Mouse (Mus musculus) limb, embryonic 14.5 days (tissue): Measurements from ENCODE around the gene Olfr374. TPM values are rescaled to one million over a fixed set of nuclear protein-coding genes. Genes with fewer than 3 reads are reported as not detected.
"Not testable (repeated sequence)": the region's sequence is repeated elsewhere in the genome, so short reads cannot be mapped to it uniquely, and the experiment has no call there.

ENCODE experiments used
- ATAC-seq: fragments of 200-750 bp; cut with Nextera tagmentation; 2 replicates; pipeline ENCODE4 v1.8.0; 2017; ENCODE audit warnings: low read depth, moderate number of reproducible peaks, moderate TSS enrichment; ENCODE audit not compliant: low FRiP score
- DNase-seq: peaks from one replicate; pipeline ENCODE4 v3.0.0-alpha.2; 2015; ENCODE audit warnings: low spot score
- H3K27ac ChIP-seq: fragments of 300-500 bp; sonication (generic); replicated peaks from 2 replicates; pipeline ENCODE4 v1.5.1; 2014; ENCODE audit warnings: low read depth, mild to moderate bottlenecking, low read length, moderate library complexity, mixed read lengths
- H3K27me3 ChIP-seq: fragments of 300-500 bp; sonication (generic); 2 replicates; pipeline ENCODE4 v1.6.1; 2014; ENCODE audit warnings: low read length, mixed read lengths; ENCODE audit not compliant: control insufficient read depth, insufficient read depth
- H3K36me3 ChIP-seq: fragments of 300-500 bp; sonication (generic); 2 replicates; pipeline ENCODE4 v1.6.1; 2014; ENCODE audit warnings: mild to moderate bottlenecking, low read length, moderate library complexity, mixed read lengths; ENCODE audit not compliant: control insufficient read depth, insufficient read depth
- H3K4me1 ChIP-seq: fragments of 300-500 bp; sonication (generic); 2 replicates; pipeline ENCODE4 v1.6.1; 2014; ENCODE audit warnings: antibody characterized with exemption, low read length, mixed read lengths; ENCODE audit not compliant: control insufficient read depth, insufficient read depth
- H3K4me2 ChIP-seq: fragments of 300-500 bp; sonication (generic); replicated peaks from 2 replicates; pipeline ENCODE4 v1.6.1; 2014; ENCODE audit warnings: low read depth, mild to moderate bottlenecking, low read length, moderate library complexity; ENCODE audit not compliant: severe bottlenecking
- H3K4me3 ChIP-seq: fragments of 300-500 bp; sonication (generic); replicated peaks from 2 replicates; pipeline ENCODE4 v1.5.1; 2014; ENCODE audit warnings: low read length
- H3K9ac ChIP-seq: fragments of 300-500 bp; sonication (generic); 2 replicates; pipeline ENCODE4 v1.6.1; 2014; ENCODE audit warnings: mild to moderate bottlenecking, low read depth, low read length, moderate library complexity; ENCODE audit not compliant: severe bottlenecking
- H3K9me3 ChIP-seq: fragments of 300-500 bp; sonication (generic); 2 replicates; pipeline ENCODE4 v1.6.1; 2016; ENCODE audit warnings: low read length; ENCODE audit not compliant: control insufficient read depth
- POLR2A ChIP-seq: fragments of 200-500 bp; IDR thresholded peaks from 2 replicates; pipeline ENCODE4 v1.8.0; 2012; ENCODE audit warnings: inconsistent platforms, mild to moderate bottlenecking, moderate library complexity, borderline replicate concordance; ENCODE audit not compliant: insufficient read depth, insufficient read length; ENCODE audit errors: extremely low read depth
- WGBS: fragments of 180-500 bp; shearing (Covaris S2); extraction: QIAGEN DNeasy Blood & Tissue Kit; methylation state at CpG from one replicate; pipeline ENCODE4 v1.1.7; 2014; 5-methylcytosine and 5-hydroxymethylcytosine counted together
- polyA plus RNA-seq, 2 experiments: library from polyadenylated mRNA; depleted of rRNA in 1 of 2; stranded (reverse) in 1 of 2; unstranded in 1 of 2; fragments of >200 nt; fragmentation: Nextera tagmentation in 1 of 2; extraction: Ambion mirVana in 1 of 2; gene quantifications; 2 replicates each; pipeline versions ENCODE4 v1.2.1 to v1.2.3; 2012 to 2014

Olfr374 gene
- polyA plus RNA-seq (2012; rRNA removed): not detected in 2 replicates
- 0.14 and 0.23 TPM in 2 replicates for polyA plus RNA-seq (2014; fragmentation: Nextera tagmentation; extraction: Ambion mirVana)

DNA sequence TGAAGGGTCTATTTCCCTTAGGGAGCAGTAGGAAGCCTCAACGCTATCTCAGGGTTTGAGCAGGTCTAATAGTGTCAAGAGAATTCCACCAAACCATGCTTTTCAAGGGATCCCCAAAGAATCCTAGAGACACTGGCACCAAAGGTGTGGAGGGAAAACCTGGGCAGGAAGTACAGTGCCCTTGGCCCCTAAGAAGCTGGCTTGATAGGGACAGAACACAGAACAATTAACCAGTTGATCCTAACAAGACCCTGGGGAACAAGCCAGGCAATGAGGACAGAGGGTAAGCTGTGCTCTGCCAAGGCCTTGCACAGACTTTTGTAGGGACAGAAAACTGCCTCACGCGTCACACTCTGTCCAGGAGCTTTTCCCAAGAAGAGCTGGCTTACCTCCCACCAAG is at the start of gene Olfr374:
Gene Olfr374, plus strand, starts transcription at position 301 of the 400 bp plus-strand sequence.
- H3K27ac ChIP-seq: no peak within 1 kb of the TSS
- DNase-seq: no peak
- no peak within 1 kb of the TSS for H3K4me2 ChIP-seq
- no peaks in the 10 kb centered on the region for H3K4me1 ChIP-seq
- no peak within 1 kb of the TSS for H3K9ac ChIP-seq
- H3K36me3 ChIP-seq: no peaks in the 10 kb centered on the region
- no peaks in the 10 kb centered on the region for H3K27me3 ChIP-seq
- no peak within 1 kb of the TSS for H3K4me3 ChIP-seq
- no peak for ATAC-seq
- no peak for TF ChIP-seq POLR2A
- H3K9me3 ChIP-seq: no peaks in the 10 kb centered on the region; the same call in 1 of the 2 replicates
- WGBS: 80% methylated on average over 3 of the region's 3 CpGs

DNA sequence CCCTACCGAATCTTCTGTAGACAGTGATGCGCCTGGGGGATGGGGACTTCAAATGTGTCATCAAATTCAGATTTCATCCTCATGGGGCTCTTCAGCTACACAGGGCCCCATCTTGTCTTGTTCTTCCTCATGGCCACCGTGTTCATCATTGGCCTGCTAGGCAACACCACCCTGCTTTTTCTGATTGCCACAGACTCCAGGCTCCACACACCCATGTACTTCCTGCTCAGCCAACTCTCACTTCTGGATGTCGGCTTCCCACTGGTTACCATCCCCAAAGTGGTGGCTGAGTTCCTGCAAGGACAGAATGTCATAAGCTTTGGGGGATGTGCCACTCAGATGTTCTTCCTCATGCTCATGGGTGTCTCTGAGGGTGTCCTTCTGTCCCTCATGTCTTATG is 49.2 kb upstream of the Olfr374 start:
- WGBS: 74% methylated on average over 3 of the region's 4 CpGs
- not testable (repeated sequence) for H3K4me1 ChIP-seq, DNase-seq, H3K27me3 ChIP-seq, H3K4me3 ChIP-seq, H3K9me3 ChIP-seq, H3K36me3 ChIP-seq, H3K27ac ChIP-seq, ATAC-seq, H3K9ac ChIP-seq, H3K4me2 ChIP-seq

DNA sequence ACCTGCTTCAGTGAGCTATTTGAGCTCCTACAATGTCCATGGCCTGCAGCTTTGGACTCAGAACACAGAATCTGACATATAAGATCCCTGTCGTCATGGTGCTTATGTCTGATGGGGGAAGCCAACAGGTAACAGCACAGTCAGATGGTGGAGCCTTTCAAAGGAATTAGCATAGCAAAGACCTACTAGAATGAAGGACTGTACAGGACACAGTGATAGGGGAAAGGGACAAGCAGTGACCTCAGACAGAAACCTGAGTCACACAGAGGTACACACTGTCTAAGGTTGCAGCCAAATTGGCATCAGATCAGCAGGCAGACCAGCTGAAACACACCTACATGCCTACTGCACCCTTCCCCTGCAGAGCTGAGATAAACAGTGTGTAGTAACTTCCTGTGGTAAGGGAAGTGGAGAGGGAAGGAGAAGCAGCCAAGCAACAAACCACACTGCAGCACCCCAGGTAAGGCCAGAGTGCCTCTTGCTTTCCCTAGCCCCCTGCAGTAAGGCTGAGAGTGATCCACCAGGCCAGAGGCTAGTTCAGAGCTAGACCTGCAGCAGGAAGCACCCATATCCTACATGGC is 39.9 kb upstream of the Olfr374 start:
- WGBS: 92% methylated on average over 1 of the region's 1 CpGs
- not testable (repeated sequence) for H3K27me3 ChIP-seq, ATAC-seq, H3K36me3 ChIP-seq, H3K4me2 ChIP-seq, H3K9ac ChIP-seq, H3K27ac ChIP-seq, H3K4me1 ChIP-seq, H3K9me3 ChIP-seq, H3K4me3 ChIP-seq, DNase-seq

GRCm38 (mm10) chr8:72082877-72083276 is 24.0 kb upstream of the Olfr374 start, which contains the start of gene Olfr373:
Gene Olfr373, plus strand, starts transcription at chr8:72083177.
- H3K4me3 ChIP-seq, DNase-seq, H3K4me1 ChIP-seq, H3K27me3 ChIP-seq, H3K4me2 ChIP-seq, H3K9ac ChIP-seq, H3K36me3 ChIP-seq, H3K9me3 ChIP-seq, ATAC-seq, H3K27ac ChIP-seq: not testable (repeated sequence)

GRCm38 (mm10) chr8:72084744-72085143 is 22.1 kb upstream of the Olfr374 start:
- Histone ChIP-seq H3K27ac (no peak overlapping the region), H3K4me3 (no peak overlapping the region), H3K27me3 (no peaks in the 10 kb centered on the region), H3K9me3 (no peaks in the 10 kb centered on the region), H3K9ac (no peak overlapping the region), H3K36me3 (no peaks in the 10 kb centered on the region), H3K4me1 (no peaks in the 10 kb centered on the region), H3K4me2 (no peak overlapping the region)
- WGBS: 73% methylated on average over 5 of the region's 5 CpGs
- DNase-seq: no peak
- no peak for ATAC-seq
- no peak for TF ChIP-seq POLR2A

DNA sequence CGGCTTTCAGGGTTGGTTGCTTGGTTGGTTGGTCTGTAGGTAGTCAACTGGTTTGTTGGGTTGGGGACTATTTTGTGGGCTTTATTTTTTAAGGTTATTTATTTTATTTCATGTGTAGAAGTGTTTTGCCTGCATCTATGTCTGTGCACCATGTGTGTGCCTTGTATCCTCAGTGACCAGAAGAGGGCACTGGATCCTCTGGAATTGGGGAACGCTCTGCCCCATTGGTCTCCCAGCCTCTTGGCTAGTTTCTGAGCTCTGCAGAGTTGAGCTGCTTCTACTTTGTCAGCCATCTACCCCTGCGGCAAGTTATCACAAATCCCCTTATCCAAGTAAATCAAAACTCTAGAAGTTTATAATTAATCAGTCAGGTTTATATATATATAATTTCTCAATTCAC is 19.2 kb upstream of the Olfr374 start:
- not testable (repeated sequence) for H3K9me3 ChIP-seq, H3K27me3 ChIP-seq, H3K27ac ChIP-seq, H3K36me3 ChIP-seq, ATAC-seq, H3K4me1 ChIP-seq, H3K9ac ChIP-seq, H3K4me3 ChIP-seq, DNase-seq, H3K4me2 ChIP-seq
- WGBS: 84% methylated on average over 3 of the region's 3 CpGs

DNA sequence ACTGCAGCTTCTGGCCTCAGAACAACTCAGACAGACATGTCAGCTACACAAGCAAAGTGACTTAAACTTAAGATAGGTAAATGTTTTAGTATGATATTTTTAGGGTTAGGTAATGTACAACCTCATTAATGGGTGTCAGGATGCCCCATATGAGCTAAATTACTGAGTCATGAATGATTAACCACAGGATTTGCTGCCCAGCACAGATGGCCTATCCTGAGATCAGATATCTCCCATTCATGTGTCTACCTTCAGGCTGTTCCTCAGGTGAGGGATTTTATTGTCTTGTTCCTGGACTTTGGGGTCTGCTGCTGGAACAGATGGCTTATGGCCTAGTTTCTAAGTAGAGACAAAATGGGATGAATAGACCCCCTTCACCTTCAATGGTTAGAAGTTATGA is 10.1 kb upstream of the Olfr374 start:
- not testable (repeated sequence) for H3K9me3 ChIP-seq

DNA sequence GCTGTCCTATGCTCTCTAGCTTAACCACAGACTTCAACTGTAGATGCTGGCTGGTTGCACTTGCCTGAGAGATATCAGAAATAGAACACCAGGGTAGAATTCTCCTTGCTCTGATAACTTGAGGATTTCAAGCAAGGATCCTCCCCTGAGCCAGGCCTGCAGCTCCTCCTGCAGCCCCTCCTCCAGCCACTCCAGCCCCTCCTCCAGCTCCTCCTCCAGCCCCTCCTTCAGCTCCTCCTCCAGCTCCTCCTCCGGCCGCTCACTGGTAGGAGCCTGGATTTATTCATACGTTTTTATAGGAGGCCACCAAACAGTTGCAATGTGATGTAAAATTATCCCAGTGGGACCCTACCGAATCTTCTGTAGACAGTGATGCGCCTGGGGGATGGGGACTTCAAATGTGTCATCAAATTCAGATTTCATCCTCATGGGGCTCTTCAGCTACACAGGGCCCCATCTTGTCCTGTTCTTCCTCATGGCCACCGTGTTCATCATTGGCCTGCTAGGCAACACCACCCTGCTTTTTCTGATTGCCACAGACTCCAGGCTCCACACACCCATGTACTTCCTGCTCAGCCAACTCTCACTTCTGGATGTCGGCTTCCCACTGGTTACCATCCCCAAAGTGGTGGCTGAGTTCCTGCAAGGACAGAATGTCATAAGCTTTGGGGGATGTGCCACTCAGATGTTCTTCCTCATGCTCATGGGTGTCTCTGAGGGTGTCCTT is 7.3 kb upstream of the Olfr374 start:
- not testable (repeated sequence) for H3K27ac ChIP-seq, H3K9me3 ChIP-seq, H3K4me3 ChIP-seq, H3K4me1 ChIP-seq, H3K4me2 ChIP-seq, ATAC-seq, H3K27me3 ChIP-seq, H3K36me3 ChIP-seq, DNase-seq, H3K9ac ChIP-seq
- whole genome bisulfite sequencing: 50% methylated on average over 6 of the region's 7 CpGs

More for the DNA sequence above, 10.1 kb upstream of the Olfr374 start:
- not testable (repeated sequence) for H3K9ac ChIP-seq, H3K27me3 ChIP-seq, ATAC-seq, H3K4me1 ChIP-seq, H3K36me3 ChIP-seq, DNase-seq, H3K4me2 ChIP-seq, H3K27ac ChIP-seq, H3K4me3 ChIP-seq
